Mouse (Mus musculus) erythroid progenitor cell, adult 5-6 weeks (primary cell): ENCODE measurements around the gene Ccnc. TPM values are rescaled to one million over a fixed set of nuclear protein-coding genes. Genes with fewer than 3 reads are reported as not detected.

Source experiments
- ATAC-seq: replicated peaks from 2 replicates; pipeline ENCODE4 v1.8.0; 2016; ENCODE audit warnings: moderate number of reproducible peaks, mild to moderate bottlenecking, moderate TSS enrichment, inconsistent platforms; ENCODE audit not compliant: poor library complexity, low FRiP score, severe bottlenecking
- total RNA-seq, 2 experiments: library from RNA; stranded (forward) in 1 of 2; stranded (reverse) in 1 of 2; fragments of 150-400 nt in 1 of 2; fragments of 186-747, 209-891 nt in 1 of 2; gene quantifications; 2 replicates each; pipeline versions ENCODE4 v1.2.3 to v1.2.4; 2015 to 2017; ENCODE audit warnings: low replicate concordance in 2 of 2

The Ccnc gene
- 24.5 and 28.5 TPM in 2 replicates for total RNA-seq (2015; ENCODE audit: low replicate concordance)
- total RNA-seq (2017; ENCODE audit: low replicate concordance) = 19.3 and 23.9 TPM in 2 replicates

- ATAC-seq = peak; percentile 97
These were observed at the start of gene Ccnc for GRCm38 (mm10) chr4:21727615-21728165. Gene Ccnc, plus strand, starts transcription at chr4:21727701.

GRCm38 (mm10) chr4:21678101-21678974, 49.2 kb upstream of the Ccnc start:
- no peak for ATAC-seq

- no peak for ATAC-seq
These were observed 48.4 kb upstream of the Ccnc start for GRCm38 (mm10) chr4:21678975-21679623.

GRCm38 (mm10) chr4:21679624-21680480, 47.6 kb upstream of the Ccnc start:
- ATAC-seq = no peak

- ATAC-seq = no peak
These were observed 46.5 kb upstream of the Ccnc start for GRCm38 (mm10) chr4:21680971-21681370.

- no peak for ATAC-seq
These were observed 44.9 kb upstream of the Ccnc start for GRCm38 (mm10) chr4:21682421-21683150.

- no peak for ATAC-seq
These were observed 43.0 kb upstream of the Ccnc start for GRCm38 (mm10) chr4:21684341-21684970.

- no peak for ATAC-seq
These were observed 41.9 kb upstream of the Ccnc start, which contains the start of gene Prdm13 for GRCm38 (mm10) chr4:21685595-21686091. Gene Prdm13, minus strand, starts transcription at chr4:21685963.

- ATAC-seq = no peak
These were observed 41.1 kb upstream of the Ccnc start for GRCm38 (mm10) chr4:21686416-21686815.

GRCm38 (mm10) chr4:21686934-21687333, 40.6 kb upstream of the Ccnc start:
- no peak for ATAC-seq

- no peak for ATAC-seq
These were observed 39.5 kb upstream of the Ccnc start for GRCm38 (mm10) chr4:21687783-21688702.

- no peak for ATAC-seq
These were observed 38.7 kb upstream of the Ccnc start for GRCm38 (mm10) chr4:21688703-21689200.

GRCm38 (mm10) chr4:21689492-21689941, 38.0 kb upstream of the Ccnc start:
- no peak for ATAC-seq

- no peak for ATAC-seq
These were observed 37.3 kb upstream of the Ccnc start for GRCm38 (mm10) chr4:21690221-21690620.

GRCm38 (mm10) chr4:21695638-21696254, 31.8 kb upstream of the Ccnc start:
- peak; percentile 80 for ATAC-seq

GRCm38 (mm10) chr4:21705046-21705445, 22.5 kb upstream of the Ccnc start:
- ATAC-seq = no peak

- no peak for ATAC-seq
These were observed 15.4 kb upstream of the Ccnc start for GRCm38 (mm10) chr4:21712147-21712546.
